Mouse (Mus musculus): ENCODE measurements around the gene Pnkd. TPM values are rescaled to one million over a fixed set of nuclear protein-coding genes. Genes with fewer than 3 reads are reported as not detected.

The Pnkd gene
- polyA plus RNA-seq, 1 experiment from 2014 or later: 225 TPM

DNA sequence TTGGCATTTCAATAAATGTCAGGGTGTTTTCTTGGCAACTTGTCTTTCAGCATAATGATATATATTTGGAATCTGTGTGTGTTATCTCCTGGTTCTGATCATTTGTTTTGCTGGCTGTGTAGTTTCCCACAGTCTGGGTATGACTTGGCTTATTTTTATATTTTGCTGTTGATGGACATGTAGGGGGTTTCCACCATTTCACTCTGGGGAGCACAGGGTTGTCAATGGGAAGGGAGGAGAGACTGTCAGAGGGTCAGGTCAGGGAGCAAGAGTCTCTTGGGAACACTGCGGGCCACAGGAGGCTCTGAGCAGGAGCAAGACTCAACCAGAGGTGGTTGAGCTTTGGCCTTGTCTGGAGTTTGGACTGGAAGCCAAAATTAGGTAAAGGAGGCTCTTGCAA lies 57.6 kb downstream of the Pnkd start:
- H3K4me2 ChIP-seq: no peak overlapping the region
- no peak overlapping the region for H3K27ac ChIP-seq (ENCODE audit: low read depth, low read length)
- H3K27me3 ChIP-seq (ENCODE audit: control insufficient read depth, insufficient read depth, low read length): no peaks in the 10 kb centered on the region
- H3K36me3 ChIP-seq (ENCODE audit: control insufficient read depth, insufficient read depth, low read length): no peaks in the 10 kb centered on the region
- ATAC-seq (replicated peaks; ENCODE audit: insufficient number of reproducible peaks, low FRiP score, low TSS enrichment): no peak
- H3K9ac ChIP-seq (ENCODE audit: low read depth, low read length): no peak overlapping the region
- WGBS (ENCODE audit: insufficient replicate concordance): 79% methylated on average over 1 of the region's 1 CpGs
- H3K4me3 ChIP-seq (ENCODE audit: low read depth, low read length): no peak overlapping the region
- no peaks in the 10 kb centered on the region for H3K9me3 ChIP-seq (replicated peaks; ENCODE audit: control insufficient read depth, low read length)
- peaks cover 2% of the 10 kb centered on the region; the same call in 1 of the 2 replicates for H3K4me1 ChIP-seq (ENCODE audit: control insufficient read depth, insufficient read depth, low read length)

DNA sequence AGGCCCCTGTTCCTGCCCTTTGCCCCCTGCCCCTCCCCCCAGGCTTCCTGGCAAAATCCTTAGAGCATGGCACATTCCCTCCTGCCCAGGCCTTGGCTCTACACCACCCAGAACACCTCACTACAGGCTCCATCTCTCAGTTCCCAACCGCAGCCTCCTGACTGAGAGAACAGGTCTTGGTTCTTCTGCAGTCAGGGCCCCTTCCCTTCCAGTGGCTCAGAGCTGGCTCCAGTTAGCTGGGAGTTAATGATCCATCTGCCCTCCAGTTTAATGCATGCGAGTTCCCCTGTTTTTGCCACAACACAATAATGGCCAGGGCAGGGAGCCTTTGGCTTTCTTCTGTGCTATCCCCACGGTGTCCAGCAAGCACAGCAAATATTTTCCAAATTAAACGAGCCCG lies 58.4 kb downstream of the Pnkd start:
- no peak overlapping the region for H3K4me3 ChIP-seq (ENCODE audit: low read depth, low read length)
- no peak overlapping the region for H3K9ac ChIP-seq (ENCODE audit: low read depth, low read length)
- H3K27me3 ChIP-seq (ENCODE audit: control insufficient read depth, insufficient read depth, low read length): no peaks in the 10 kb centered on the region
- no peak overlapping the region for H3K4me2 ChIP-seq
- H3K4me1 ChIP-seq (ENCODE audit: control insufficient read depth, insufficient read depth, low read length): peaks cover 1% of the 10 kb centered on the region; the same call in 1 of the 2 replicates
- no peak for ATAC-seq (replicated peaks; ENCODE audit: insufficient number of reproducible peaks, low FRiP score, low TSS enrichment)
- WGBS (ENCODE audit: insufficient replicate concordance): 82% methylated on average over 5 of the region's 5 CpGs
- no peak overlapping the region for H3K27ac ChIP-seq (ENCODE audit: low read depth, low read length)
- H3K36me3 ChIP-seq (ENCODE audit: control insufficient read depth, insufficient read depth, low read length): no peaks in the 10 kb centered on the region
- H3K9me3 ChIP-seq (replicated peaks; ENCODE audit: control insufficient read depth, low read length): no peaks in the 10 kb centered on the region

DNA sequence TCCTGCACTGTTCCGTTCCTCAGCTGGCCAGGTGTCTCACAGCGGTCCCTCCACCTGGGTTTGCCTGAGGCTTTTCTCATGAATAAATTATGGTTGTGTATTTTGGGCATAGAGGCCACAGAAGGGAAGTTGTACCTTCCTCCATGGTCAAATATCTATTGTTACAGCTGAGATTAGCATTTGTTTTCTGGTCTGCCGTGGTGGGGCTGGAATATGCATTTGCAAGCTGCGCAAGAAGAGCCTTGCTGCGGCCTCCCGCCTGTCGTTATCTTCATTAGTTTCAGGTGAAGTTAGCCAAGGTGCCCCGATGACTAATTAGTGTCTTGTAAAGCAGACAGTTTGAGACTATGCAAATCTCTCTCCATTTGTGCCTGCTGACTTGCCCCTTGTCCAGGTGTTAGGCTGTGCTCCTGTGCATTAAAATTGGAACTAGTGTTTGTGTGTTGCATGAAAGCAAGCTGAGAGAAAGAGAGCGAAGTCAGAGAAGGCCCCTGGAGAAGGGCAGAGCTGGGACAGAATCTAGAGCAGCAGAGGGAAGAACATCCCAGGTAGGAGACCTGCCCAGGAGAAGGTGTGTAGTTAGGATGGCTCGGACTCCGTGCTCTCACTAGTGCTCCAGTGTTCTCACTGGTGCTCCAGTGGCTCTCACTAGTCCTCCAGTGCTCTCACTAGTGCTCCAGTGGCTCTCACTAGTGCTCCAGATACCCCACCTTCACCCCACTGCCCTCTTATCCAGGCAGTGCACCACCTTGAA lies 59.6 kb downstream of the Pnkd start:
- H3K4me1 ChIP-seq (ENCODE audit: control insufficient read depth, insufficient read depth, low read length): no peaks in the 10 kb centered on the region
- no peaks in the 10 kb centered on the region for H3K36me3 ChIP-seq (ENCODE audit: control insufficient read depth, insufficient read depth, low read length)
- H3K27ac ChIP-seq (ENCODE audit: low read depth, low read length): no peak overlapping the region
- H3K9me3 ChIP-seq (replicated peaks; ENCODE audit: control insufficient read depth, low read length): no peaks in the 10 kb centered on the region
- H3K9ac ChIP-seq (ENCODE audit: low read depth, low read length): no peak overlapping the region
- no peak for ATAC-seq (replicated peaks; ENCODE audit: insufficient number of reproducible peaks, low FRiP score, low TSS enrichment)
- 79% methylated on average over 11 of the region's 11 CpGs for WGBS (ENCODE audit: insufficient replicate concordance)
- H3K27me3 ChIP-seq (ENCODE audit: control insufficient read depth, insufficient read depth, low read length): no peaks in the 10 kb centered on the region
- H3K4me2 ChIP-seq: no peak overlapping the region
- H3K4me3 ChIP-seq (ENCODE audit: low read depth, low read length): no peak overlapping the region

DNA sequence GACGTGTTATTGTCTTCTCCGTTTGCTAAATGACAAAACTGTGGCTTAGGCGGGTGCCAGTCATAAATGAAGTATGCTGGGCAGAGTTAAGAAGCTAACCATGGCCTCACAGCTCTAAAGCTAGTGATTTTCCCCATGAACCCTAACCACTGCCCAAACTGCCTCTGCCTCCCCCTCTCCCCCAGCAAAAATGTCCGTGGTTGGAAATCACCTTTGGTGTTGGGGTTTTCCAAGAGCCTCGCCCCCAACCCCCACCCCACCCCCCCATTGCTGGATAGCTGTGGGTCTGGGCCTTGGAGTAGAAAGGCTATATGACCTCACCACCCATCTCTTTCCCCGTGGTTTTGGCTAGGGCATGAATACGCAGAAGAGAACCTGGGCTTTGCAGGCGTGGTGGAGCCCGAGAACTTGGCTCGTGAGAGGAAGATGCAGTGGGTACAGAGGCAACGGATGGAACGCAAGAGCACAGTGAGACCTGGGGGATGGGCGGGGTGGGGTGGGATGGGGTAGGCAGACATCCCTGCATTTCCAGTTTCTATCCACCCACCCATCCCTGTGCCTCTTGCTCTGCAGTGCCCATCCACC lies 66.5 kb downstream of the Pnkd start:
- H3K9me3 ChIP-seq (replicated peaks; ENCODE audit: control insufficient read depth, low read length): no peaks in the 10 kb centered on the region
- H3K9ac ChIP-seq (ENCODE audit: low read depth, low read length): no peak overlapping the region
- H3K27me3 ChIP-seq (ENCODE audit: control insufficient read depth, insufficient read depth, low read length): no peaks in the 10 kb centered on the region
- peaks cover 5% of the 10 kb centered on the region; the same call in 1 of the 2 replicates for H3K36me3 ChIP-seq (ENCODE audit: control insufficient read depth, insufficient read depth, low read length)
- no peak overlapping the region for H3K27ac ChIP-seq (ENCODE audit: low read depth, low read length)
- 0 out of 2 replicates have a peak, but pooled peaks cover 2% of the 10 kb centered on the region for H3K4me1 ChIP-seq (ENCODE audit: control insufficient read depth, insufficient read depth, low read length)
- 85% methylated on average over 13 of the region's 13 CpGs for WGBS (ENCODE audit: insufficient replicate concordance)
- no peak for ATAC-seq (replicated peaks; ENCODE audit: insufficient number of reproducible peaks, low FRiP score, low TSS enrichment)
- H3K4me3 ChIP-seq (ENCODE audit: low read depth, low read length): no peak overlapping the region
- H3K4me2 ChIP-seq: no peak overlapping the region

DNA sequence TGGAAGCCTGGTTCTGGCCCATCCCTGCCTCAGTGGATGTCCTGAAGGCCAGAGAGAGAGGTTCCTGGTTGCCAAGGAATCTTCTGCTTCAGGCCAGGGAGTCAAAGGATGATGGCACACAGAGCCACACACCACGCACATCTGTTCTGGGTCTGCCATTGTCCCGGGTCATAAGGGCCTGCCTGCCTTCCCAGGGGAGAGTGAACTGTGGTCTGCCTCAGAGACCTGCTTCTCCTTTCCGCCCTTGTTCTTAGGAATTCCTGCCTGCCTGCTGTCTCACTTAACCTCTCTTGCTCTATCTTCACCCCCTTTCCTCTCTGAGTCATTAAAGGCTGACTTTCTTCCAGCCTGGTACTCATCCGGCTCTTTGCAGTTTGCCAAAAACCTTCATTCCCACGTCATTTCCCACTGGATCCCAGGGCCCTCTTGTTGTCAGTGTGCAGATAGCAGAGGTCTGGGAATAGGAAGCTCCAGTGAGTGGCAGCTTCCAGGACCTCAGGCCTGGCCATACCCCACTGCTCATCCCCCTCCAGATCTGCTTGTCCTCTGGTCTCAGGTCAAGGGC lies 67.9 kb downstream of the Pnkd start:
- no peak overlapping the region for H3K9ac ChIP-seq (ENCODE audit: low read depth, low read length)
- no peaks in the 10 kb centered on the region for H3K9me3 ChIP-seq (replicated peaks; ENCODE audit: control insufficient read depth, low read length)
- no peak overlapping the region for H3K4me2 ChIP-seq
- H3K27me3 ChIP-seq (ENCODE audit: control insufficient read depth, insufficient read depth, low read length): no peaks in the 10 kb centered on the region
- H3K27ac ChIP-seq (ENCODE audit: low read depth, low read length): 0 out of 2 replicates have a peak overlapping the region, but pooled peaks have one; percentile 43
- 0 out of 2 replicates have a peak, but pooled peaks have one; percentile 2 for ATAC-seq (replicated peaks; ENCODE audit: insufficient number of reproducible peaks, low FRiP score, low TSS enrichment)
- no peak overlapping the region for H3K4me3 ChIP-seq (ENCODE audit: low read depth, low read length)
- H3K36me3 ChIP-seq (ENCODE audit: control insufficient read depth, insufficient read depth, low read length): peaks cover 5% of the 10 kb centered on the region; the same call in 1 of the 2 replicates
- 0 out of 2 replicates have a peak, but pooled peaks cover 2% of the 10 kb centered on the region for H3K4me1 ChIP-seq (ENCODE audit: control insufficient read depth, insufficient read depth, low read length)
- 67% methylated on average over 5 of the region's 5 CpGs for WGBS (ENCODE audit: insufficient replicate concordance)

DNA sequence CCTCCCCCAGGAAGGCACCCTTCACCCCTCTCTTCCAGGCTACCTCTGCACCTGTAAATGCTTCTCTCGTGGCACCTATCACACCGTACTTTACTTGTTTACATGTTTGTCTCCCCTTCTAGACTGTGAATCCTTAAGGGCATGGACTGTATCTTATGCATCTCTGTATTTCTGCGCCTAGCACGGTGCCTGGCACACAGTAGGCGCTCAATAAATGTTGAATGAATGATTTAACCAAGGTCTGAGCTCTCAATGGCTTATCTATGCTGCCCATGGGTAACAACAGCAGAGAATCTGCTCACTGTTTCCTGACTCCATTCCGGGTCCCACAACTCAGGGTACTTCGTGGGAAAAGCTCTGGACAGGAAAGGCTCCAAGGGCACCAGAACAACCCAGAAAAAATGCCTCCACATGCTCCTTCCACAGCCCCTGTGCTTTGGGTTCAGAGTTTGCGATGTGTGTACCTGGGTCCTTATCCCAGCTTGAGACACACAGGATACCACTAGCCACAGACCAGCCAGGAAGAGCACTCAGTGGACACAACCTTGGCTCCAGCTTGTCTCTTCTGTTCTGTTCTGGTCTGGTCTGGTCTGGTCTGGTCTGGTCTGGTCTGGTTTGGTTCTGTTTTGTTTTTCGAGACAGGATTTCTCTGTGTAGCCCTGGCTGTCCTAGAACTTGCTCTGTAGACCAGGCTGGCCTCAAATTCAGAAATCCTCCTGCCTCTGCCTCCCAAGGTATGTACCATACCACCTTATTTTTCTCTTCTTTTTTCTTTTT lies 68.9 kb downstream of the Pnkd start:
- Histone ChIP-seq H3K4me3 (ENCODE audit: low read depth, low read length) (no peak overlapping the region), H3K27me3 (ENCODE audit: control insufficient read depth, insufficient read depth, low read length) (no peaks in the 10 kb centered on the region), H3K9me3 (replicated peaks; ENCODE audit: control insufficient read depth, low read length) (no peaks in the 10 kb centered on the region), H3K9ac (ENCODE audit: low read depth, low read length) (no peak overlapping the region), H3K4me2 (no peak overlapping the region), H3K27ac (ENCODE audit: low read depth, low read length) (no peak overlapping the region), H3K36me3 (ENCODE audit: control insufficient read depth, insufficient read depth, low read length) (peaks cover 5% of the 10 kb centered on the region; the same call in 1 of the 2 replicates), H3K4me1 (ENCODE audit: control insufficient read depth, insufficient read depth, low read length) (0 out of 2 replicates have a peak, but pooled peaks cover 2% of the 10 kb centered on the region)
- no peak for ATAC-seq (replicated peaks; ENCODE audit: insufficient number of reproducible peaks, low FRiP score, low TSS enrichment)
- WGBS (ENCODE audit: insufficient replicate concordance): 83% methylated on average over 9 of the region's 9 CpGs

DNA sequence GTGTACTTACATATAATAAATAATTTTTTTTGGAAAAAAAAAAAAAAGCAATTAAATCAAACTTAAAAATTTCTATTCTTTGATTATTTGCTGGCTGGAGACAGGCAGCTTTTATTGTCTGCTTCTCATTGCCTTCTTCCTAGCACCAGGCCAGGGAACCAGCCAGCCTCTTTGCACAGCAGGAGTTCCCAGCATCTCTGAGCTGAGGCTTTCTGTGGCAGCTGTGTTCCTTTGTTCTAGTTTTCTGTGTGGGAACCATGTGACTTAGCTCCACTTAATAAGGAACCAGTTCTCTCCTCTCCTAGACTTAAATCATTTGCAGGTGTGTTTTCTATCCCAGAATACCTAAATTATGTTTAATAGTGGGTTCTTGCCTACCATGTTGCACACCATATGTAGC lies 72.8 kb downstream of the Pnkd start:
- Histone ChIP-seq H3K36me3 (ENCODE audit: control insufficient read depth, insufficient read depth, low read length) (peaks cover 3% of the 10 kb centered on the region; the same call in 1 of the 2 replicates), H3K9me3 (replicated peaks; ENCODE audit: control insufficient read depth, low read length) (no peaks in the 10 kb centered on the region), H3K4me3 (ENCODE audit: low read depth, low read length) (no peak overlapping the region), H3K4me2 (no peak overlapping the region), H3K9ac (ENCODE audit: low read depth, low read length) (no peak overlapping the region), H3K4me1 (ENCODE audit: control insufficient read depth, insufficient read depth, low read length) (0 out of 2 replicates have a peak, but pooled peaks cover 4% of the 10 kb centered on the region), H3K27me3 (ENCODE audit: control insufficient read depth, insufficient read depth, low read length) (no peaks in the 10 kb centered on the region), H3K27ac (ENCODE audit: low read depth, low read length) (no peak overlapping the region)
- ATAC-seq (replicated peaks; ENCODE audit: insufficient number of reproducible peaks, low FRiP score, low TSS enrichment): no peak

DNA sequence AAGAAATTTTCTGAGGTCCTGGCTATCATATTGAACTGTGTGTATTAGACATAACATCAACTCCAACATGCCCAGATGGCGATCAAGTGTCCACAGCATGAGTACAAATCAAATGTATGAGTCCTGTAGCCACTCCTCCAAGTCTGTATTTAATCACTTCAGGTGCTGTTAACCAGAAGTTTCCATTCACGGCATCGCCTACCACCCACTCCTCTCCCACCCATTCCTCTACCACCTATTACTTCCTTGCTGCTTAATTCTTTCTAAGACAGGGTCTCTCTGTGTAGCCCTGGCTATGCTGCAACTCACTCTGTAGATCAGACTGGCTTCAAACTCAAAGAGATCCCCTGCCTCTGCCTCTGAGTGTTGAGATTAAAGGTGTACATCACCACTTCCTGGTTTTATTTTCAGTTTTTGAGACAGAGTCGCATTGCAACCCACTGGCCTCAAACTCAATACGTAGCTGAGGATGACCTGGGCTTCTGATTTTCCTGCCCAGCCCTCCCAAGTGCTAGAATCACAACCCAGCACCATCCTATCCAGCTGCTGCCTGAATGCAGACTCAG lies 75.3 kb downstream of the Pnkd start:
- WGBS (ENCODE audit: insufficient replicate concordance): 78% methylated on average over 5 of the region's 5 CpGs
- Histone ChIP-seq H3K4me1 (ENCODE audit: control insufficient read depth, insufficient read depth, low read length) (0 out of 2 replicates have a peak, but pooled peaks cover 2% of the 10 kb centered on the region), H3K9me3 (replicated peaks; ENCODE audit: control insufficient read depth, low read length) (no peaks in the 10 kb centered on the region), H3K27me3 (ENCODE audit: control insufficient read depth, insufficient read depth, low read length) (no peaks in the 10 kb centered on the region), H3K27ac (ENCODE audit: low read depth, low read length) (no peak overlapping the region), H3K9ac (ENCODE audit: low read depth, low read length) (no peak overlapping the region), H3K4me3 (ENCODE audit: low read depth, low read length) (no peak overlapping the region), H3K36me3 (ENCODE audit: control insufficient read depth, insufficient read depth, low read length) (no peaks in the 10 kb centered on the region), H3K4me2 (no peak overlapping the region)
- ATAC-seq (replicated peaks; ENCODE audit: insufficient number of reproducible peaks, low FRiP score, low TSS enrichment): no peak
